Mouse (Mus musculus): ENCODE measurements around the gene Bcl2.

Bcl2 gene

DNA sequence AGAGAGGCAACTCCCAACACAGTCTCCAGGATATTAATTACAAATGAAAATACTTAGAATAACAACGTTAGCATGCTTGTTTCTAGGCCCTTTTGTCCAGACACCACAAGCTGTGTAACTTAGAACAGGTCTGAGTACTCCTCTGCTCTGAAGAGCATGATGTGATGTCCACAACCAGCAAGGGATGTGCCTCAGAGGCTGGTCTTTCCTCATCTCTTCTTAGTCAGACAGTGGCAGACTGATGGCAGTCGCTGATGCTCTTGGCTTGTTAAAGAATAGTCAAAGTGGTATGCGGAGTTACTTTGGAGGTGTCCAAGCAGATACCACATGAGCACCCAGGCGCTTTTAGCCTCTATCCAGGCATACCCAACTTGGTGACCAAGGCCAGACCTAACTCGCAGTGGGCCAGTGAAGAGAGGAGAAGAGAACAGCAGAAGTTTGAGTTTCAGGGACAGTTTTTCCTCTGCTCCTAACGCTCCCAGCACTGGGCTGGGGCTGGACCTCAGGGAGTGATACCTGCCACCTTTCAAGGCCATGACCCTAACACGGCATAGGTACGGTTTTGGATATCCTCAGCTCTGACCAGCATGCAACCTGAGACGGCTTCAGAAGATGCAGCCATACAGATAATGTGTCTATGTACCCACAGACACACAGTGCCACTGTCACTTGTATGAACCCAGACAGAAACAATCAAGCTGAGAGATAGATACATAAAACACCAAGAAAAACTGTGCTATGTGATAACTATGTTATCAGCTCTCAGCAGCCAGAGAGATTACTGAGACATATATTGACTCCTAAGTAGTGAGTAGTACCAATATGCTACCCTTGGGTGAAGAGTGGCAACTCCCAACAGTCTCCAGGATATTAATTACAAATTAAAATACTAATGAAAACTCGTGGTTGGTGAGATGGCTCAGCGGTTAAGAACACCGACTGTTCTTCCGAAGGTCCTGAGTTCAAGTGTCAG, 1.3 kb upstream of the Bcl2 start:
- CTCF ChIA-PET: interaction anchor here (0.5 to 1.8 kb wide), 2 partner anchors 72 to 204 kb away, joined by 3 to 6 read pairs; no protein-coding TSS in a partner anchor

DNA sequence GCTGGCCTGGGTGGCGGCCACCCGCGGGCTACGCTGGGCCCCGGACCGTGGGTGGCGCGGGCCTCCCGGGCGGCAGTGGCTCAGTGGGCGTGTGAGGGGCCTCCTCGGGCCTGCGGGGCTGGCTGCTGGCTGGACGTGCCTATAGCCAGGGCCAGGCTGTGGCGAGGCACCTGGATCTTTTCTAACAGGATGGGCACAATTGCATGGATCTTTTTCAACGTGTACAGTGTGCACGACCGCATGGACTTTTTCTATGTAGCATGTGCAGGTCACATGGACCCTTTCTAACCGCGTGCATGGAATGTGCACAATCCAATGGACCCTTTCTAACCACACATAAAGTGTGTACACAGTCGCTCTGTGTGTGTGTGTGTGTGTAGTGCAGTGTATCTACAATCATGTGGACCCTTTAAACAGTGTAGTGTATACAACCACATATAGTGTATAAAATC, 482 bp upstream of the Bcl2 start:
- CTCF ChIA-PET: no interaction called here

DNA sequence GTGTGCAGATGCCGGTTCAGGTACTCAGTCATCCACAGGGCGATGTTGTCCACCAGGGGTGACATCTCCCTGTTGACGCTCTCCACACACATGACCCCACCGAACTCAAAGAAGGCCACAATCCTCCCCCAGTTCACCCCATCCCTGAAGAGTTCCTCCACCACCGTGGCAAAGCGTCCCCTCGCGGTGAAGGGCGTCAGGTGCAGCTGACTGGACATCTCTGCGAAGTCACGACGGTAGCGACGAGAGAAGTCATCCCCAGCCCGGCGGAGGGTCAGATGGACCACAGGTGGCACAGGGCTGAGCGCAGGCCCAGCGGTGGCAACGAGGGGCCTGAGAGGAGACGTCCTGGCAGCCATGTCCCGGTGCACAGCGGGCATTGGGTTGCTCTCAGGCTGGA, 1.7 kb downstream of the Bcl2 start:
- CTCF ChIA-PET: interaction anchor here (0.5 to 1.5 kb wide), 7 partner anchors 13 to 738 kb away, joined by 3 to 8 read pairs (median 3); no protein-coding TSS in a partner anchor

DNA sequence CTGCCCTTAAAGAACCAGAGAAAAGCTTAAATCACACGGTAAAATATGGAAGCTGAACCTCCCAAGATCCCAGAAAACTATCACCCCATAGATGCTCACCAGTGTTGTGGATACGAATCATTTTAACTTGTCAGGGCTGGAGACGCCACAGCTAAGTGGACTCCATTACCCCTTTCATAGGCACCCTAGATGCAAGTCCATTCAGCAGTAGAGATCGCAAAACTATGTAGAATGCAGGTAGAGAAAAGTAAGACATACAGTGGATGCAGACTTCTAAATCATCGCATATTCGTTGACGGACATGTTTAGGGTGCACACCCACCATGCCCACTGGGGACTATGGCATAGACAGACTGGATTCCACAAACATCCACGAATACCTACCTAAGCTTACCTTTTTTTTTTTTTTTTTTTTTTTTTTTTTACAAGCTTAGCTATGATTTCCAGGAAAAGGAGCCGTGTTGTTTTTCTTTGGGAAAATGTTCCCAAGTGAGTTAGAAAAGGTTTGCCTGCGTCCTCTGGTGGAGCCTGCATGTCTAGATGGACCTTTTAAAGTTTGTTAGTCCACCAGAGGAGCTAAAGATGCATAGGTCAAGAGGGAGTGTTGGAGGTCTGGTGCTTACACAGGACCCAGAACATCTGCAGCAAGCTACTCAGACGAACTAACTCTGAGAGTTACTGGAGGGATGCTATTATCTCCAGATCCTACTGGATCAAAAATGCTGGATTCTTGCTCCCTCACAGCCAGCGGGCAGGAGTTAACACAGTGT, 2.5 kb downstream of the Bcl2 start:
- CTCF ChIA-PET: interaction anchor here (0.7 to 1.1 kb wide), 3 partner anchors 16 to 165 kb away, joined by 3 read pairs; no protein-coding TSS in a partner anchor

DNA sequence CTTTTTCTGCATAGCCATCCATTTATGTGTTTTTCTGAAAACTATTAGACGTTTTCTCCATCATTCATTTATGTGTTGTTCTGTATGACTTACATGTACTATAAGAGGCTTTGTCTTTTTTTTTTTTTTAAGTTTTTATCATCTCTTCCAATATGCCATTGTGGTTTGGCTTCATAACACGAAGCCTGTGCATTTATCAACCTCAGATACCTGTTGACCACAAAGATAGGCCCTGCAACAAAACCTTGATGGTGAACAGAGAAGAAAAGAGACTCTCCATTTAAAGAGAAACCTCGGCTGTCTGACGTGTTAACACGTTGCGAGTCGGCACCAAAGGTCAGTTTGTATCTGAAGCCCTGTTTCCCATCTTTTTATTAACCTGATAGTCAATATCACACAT, 3.9 kb downstream of the Bcl2 start:
- CTCF ChIA-PET: no interaction called here

DNA sequence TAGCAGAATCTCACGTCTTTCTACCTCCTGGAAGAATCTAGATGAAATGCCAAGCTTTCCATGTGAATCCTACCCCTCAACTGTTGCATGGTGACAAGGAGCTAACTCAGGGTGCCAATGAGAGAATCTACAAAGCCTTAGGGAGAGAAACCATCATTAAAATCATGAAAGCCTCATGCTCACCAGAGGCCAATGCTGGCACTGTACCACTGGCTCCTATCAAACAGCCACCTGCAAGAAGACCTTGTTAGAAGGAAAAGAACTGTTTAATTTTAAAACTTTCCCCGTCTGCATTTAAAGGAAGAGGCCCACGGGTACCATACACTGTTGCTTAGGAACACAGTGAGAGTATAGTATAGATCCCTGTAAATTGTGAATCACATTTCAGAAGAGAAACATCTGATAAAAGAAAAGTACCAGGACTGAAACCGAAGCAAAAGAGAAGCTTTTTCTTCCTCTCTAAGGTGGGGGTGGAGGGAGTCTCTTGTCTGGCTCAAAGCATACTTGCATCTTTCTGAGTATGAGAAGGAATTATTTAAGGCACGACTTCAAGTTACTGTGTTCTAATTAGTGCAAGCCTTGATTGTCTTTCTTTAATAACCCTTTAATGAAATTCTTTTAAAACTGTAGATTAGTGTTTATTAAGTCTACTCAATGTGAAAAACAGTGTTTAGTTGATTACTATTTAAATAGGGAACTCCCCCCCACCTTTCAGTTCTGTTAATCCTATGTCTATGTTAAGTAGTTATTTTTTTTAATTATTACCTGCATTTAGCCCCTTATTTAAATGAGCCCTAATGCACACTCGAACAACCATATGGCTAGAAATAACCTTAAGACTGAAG, 6.8 kb downstream of the Bcl2 start:
- CTCF ChIA-PET: interaction anchor here (0.6 kb wide), 1 partner anchor 17 kb away, joined by 4 read pairs; no protein-coding TSS in a partner anchor

DNA sequence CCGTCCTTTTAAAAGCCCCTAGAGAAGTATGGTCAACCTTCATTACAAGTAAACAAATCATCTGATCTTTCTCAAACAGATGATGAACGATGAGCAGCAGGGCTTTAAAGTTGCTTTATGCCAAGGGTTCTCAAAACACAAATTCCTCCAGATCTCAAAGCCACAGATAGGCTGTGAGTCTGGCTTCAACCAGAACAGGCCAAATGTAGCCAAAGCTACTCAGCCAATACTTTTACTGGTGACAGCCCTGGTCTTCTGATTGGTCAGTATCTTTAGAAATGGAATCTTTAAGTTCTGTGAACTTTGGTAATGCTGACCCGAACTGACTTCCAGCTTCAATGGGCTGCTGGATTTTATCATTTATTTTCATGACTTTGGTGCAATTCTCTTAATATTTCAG, 10.9 kb downstream of the Bcl2 start:
- CTCF ChIA-PET: no interaction called here

DNA sequence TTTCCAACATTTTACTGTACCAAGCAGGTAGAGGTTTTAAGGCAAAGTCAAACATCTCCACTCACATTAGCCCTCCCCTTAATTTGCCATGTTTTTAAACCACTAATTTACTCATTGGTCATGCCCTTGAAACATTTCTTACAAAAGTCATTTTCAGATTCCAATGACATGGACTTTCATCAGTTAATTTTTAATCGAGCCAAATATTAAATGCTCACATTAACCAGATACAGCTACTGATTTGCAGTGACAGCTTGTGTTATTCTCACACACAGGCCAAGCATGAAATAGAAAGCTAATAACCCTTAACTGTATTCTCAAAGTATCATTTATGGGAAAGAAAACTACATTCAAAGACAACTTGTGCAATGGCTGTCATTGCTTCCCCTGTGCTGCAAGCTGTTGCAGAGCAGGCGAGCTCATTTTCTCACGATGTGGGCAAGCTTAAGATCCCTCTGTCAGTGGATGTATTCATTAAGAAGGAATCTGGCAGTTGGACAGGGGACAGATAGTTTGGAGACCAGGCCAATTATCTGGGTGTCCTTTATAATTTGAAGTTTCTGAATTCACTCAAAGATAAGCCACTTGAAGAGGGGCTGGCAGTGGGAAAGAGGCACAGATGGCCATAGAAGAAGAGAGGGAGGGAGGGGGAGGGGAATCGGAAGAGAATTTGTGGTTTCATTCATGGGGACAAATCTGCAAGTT, 11.5 kb downstream of the Bcl2 start:
- CTCF ChIA-PET: no interaction called here

DNA sequence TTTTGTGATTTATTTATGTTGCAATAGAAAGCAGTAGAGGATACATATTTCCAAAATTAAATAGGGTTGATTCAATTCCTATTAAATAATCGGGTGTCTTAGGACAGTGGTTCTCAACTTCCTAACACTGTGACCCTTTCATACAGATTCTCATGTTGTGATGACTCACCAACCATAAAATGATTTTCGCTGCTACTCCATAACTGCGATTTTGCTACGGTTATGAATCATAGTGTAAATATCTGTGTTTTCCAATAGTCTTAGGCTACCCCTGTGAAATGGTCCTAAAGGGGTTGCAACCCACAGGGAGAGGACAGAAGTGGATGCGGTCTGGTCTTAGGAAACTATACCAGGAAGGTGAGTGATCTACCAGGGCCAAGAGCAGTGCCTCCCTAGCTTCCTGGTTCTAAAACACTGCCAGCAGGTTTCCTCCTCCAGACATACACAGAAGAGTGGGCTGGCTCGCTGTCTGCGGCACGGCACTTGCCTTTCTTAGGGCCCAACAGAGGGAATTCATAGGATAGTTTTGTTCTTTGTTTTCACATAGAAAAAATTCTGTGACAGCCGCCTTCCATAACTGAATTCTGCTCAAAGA, 13.5 kb downstream of the Bcl2 start:
- CTCF ChIA-PET: no interaction called here

DNA sequence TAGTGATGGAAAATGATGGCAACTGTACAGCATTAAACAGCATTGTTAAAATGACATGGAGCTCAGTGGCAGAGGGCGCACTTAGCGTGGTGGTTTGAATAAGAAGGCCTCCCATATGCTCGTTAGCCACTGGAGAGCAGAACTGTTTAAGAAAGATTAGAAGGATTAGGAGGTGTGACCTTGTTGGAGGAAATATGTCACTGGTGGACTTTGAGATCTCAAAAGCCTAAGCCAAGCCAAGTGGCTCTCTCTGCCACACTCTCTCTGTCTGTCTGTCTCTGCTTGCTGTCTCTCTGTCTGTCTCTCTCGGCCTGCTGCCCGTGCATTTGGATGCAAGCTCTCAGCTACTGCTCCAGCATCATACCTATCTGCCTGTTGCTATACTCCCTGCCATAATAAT, 17.6 kb downstream of the Bcl2 start:
- CTCF ChIA-PET: interaction anchor here (1.1 kb wide), 1 partner anchor 15 kb away, joined by 3 read pairs; no protein-coding TSS in a partner anchor

DNA sequence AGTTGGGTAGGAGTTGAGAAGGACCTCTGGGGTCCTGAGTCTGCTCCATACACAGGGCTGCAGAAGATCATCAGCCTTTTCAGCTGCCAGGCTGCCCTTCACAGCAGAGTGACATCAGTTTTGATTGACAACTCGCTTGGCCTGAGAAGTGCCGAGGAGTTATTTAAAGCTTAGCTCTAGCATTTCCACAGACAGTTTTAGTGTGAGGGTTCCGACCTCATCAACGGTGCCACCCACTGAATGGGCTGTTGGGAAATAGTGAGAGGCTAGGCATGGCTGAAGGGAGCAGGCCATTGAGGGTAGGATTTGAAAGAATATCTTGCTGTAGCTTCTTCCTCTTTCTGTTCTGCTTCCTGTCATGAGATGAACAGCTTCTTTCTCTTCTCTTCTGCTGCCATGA, 18.4 kb downstream of the Bcl2 start:
- CTCF ChIA-PET: interaction anchor here (1.1 kb wide), 1 partner anchor 16 kb away, joined by 3 read pairs; no protein-coding TSS in a partner anchor

DNA sequence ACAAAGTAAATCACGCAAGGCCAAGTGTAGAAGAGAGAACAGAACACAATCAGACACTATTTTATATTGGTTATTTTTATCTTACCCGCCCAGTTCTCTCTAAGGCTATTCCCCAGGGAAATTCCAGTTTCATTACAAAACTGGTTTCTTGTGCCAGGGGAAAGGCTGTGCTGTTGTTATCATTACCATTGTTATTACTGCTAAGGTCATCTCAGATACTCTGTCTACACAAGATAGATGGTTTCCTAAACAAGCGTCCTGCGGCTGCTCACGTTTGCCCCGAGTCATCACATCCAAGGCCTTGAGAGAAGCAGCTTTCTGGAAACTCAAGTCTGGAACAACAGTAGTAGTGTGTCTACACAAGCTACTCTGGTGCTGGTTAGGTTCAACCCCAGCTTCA, 19.8 kb downstream of the Bcl2 start:
- CTCF ChIA-PET: interaction anchor here (0.6 kb wide), 1 partner anchor 81 kb away, joined by 3 read pairs; no protein-coding TSS in a partner anchor

DNA sequence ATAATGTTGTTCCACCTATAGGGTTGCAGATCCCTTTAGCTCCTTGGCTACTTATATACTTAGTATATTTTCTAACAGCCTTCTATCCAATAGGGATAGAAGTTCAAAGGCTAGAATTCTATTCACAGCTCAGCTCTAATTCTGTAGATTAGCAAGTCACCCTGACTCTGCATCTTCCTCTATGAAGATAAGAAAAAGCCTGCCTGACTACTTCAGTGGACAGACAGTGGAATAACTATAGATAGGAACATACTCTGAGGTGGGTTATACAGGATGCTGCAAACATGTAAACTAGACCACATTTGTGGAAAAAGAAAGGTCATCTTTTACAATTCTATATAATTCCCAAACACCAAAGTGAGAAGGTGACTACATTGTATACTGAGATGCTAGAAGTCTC, 21.5 kb downstream of the Bcl2 start:
- CTCF ChIA-PET: interaction anchor here (0.6 kb wide), 1 partner anchor 503 kb away, joined by 3 read pairs; no protein-coding TSS in a partner anchor

DNA sequence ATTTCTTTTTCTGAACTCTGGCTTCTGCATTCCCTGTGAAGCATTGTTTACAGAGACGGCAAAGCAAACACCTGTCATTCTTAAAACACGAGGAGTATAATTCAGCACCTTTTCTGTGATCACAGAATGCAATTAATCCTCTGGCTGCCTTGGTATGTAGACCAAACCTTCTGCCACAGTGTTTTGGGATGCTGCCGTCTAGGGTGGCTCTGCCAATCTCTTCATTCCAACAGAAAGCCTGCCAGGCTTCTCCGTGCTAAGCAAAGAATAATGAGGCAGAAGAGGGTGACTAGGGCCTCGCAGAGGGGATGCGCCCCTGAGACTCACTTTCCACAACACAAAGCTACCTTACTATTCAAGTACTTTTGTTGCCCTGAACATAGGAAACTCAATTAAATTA, 23.2 kb downstream of the Bcl2 start:
- CTCF ChIA-PET: no interaction called here

DNA sequence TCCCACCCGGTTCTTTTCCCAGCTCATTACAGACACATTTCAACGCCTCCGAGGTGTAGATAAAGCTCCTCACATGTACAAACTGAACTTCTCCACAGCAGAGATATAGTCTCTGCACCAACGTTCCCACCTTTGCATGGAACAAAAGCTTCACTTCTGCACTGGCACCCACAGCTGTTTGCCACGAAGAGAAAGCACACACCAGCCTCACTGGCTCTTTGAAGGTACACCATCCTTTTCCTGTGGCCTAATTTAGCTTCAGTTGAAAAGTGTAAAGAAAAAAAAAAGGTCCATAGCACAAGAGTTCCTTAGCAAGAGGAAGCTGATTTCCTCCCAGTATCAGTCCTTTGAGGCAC, 25.9 kb downstream of the Bcl2 start:
- CTCF ChIA-PET: interaction anchor here (0.6 kb wide), 2 partner anchors 46 to 82 kb away, joined by 3 read pairs; no protein-coding TSS in a partner anchor

DNA sequence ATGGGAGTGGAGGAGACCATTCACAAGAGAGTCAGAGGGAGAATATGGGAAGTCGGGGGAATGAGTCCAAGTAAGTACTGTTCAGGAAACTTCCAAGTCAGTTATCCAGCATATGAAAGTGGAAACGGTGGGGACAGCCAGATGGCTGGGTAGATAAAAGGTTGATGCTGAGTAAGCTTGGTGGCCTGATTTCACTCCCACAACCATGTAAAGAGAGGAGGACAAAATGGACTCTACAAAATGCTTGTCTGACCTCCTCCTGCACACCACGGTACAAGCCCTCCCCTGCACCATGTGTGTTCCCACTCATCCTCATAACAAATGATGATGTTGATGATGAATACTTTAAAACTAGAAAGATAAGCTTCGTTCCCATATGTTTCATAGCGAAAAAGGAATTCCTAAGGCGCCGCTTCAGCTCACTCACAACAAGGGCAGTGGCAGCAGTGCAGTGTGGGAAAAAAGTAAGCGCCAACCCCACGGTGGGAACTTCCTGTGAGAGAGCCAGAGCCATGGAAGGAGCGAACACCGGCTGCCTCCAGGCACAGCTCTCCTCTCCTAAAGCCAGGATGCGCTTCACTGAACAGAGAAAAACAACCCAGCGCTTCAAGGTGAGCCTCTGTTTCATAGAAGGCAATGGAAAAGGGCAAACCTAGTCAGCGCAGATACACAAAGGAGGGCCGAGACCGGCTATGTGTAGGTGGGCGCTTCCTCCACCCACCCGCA, 26.5 kb downstream of the Bcl2 start:
- CTCF ChIA-PET: interaction anchor here (0.6 kb wide), 2 partner anchors 46 to 82 kb away, joined by 3 read pairs; no protein-coding TSS in a partner anchor

DNA sequence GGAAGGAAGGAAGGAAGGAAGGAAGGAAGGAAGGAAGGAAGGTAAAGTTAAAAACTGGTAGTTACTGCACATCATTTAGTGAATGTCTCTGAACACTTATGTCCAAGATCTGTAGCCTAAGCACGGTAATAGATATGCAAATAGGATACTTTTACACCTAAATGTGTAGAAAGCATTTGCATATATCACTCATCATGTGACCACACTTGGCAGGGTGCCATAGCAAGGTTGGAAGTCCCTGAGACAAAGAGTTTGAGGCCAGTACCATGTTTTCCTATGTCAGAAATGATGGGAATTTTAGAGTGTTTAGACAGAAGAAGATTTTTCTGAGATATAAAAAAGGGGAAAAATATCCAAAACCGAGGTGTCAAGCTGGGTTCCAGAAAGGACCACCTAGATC, 28.4 kb downstream of the Bcl2 start:
- CTCF ChIA-PET: interaction anchor here (0.6 kb wide), 1 partner anchor 142 kb away, joined by 5 read pairs; no protein-coding TSS in a partner anchor

DNA sequence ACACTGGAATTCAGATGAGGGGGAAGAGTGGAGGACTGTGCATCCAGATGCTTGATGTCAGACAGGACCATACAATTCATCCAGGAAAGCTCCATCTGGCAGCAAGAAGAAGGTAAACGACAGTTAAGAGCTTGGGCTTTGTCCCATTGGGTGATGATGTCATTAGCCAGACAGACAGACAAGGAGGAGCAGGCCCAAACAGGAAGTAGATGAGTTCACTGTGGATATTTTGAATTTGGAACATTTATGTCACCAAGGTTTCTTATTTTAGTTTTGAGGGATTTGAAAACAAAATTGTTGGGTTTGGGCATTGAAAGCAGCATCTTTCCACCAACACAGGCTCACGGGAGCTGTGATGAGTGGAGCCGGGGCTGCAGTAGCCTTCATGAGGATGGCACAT, 29.5 kb downstream of the Bcl2 start:
- CTCF ChIA-PET: no interaction called here

DNA sequence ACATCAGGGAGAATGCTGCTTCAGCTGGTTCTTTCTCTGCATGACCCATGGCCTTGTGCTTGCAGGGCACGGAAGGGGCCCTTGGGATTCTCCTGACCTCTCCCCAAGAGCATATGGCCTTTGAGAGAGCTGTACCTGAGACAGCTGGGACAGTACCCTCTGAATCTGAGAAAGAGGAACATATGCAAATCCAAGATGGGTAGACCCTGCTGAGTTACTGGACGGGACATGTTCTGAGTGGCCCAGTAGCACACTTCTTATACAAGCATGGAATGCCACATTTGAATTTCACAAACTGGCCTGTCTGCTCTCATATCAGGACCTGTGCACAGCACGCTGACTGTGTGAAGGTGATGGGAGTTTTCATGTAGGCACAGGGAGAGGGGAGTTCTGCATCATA, 31.2 kb downstream of the Bcl2 start:
- CTCF ChIA-PET: interaction anchor here (0.7 kb wide), 1 partner anchor 142 kb away, joined by 18 read pairs; no protein-coding TSS in a partner anchor

All from spleen, embryonic (tissue).